Mouse (Mus musculus): Measurements from ENCODE around the gene Oas2.

DNA sequence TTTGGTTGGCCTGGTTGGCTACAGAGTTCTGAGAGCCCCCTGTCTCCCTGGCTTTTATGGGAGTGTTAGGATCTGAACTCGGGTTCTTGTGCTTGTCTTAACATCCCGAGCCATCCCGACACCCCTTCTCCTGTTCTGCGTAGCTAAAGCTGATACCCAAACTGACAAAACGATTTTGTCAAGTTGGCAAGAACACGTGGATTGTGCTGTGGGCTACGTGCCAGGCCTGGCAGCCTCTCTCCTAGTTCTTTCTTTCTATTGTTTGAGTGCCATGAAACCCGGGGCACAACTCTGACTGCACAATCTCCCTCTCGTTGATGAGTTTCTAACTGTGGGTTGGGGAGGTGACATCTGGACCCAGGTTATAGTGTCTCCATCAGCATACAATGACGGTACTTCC lies 20.3 kb downstream of the Oas2 start:
- TF ChIP-seq POLR2A (IDR thresholded peaks at IDR 0.05; ENCODE audit: borderline replicate concordance, control insufficient read depth, low read depth, low read length): no peak
- no peak for TF ChIP-seq CTCF (IDR thresholded peaks at IDR 0.05; ENCODE audit: control insufficient read depth, insufficient read depth, low read length)

All from bone marrow, adult 2 months (tissue).